In the genomic region with DNA sequence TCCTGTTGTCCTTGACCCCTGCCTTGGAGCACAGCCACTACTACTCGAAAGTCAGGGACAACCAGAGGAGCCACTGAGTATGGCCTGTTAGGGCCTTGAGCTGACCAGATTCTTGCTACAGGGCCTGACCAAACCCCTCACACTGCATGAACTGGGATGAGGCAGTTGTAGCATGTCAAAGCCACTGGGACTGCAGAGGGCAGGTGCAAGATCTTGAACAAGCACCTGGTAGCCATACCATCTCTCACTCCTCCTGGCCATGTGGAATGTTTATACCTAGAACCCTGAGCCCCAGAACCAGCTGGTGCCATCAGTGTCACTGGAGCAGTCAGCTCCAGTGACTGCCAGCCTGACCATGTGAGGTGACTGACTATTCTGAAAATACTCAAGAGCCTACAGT, we compare ENCODE assay signal across 23 mouse cellular contexts.
"Had no signal": no experiment of that assay in that cellular context is flagged by ENCODE, and none has a peak within 500 bp of the region (broad histone marks: within the 10 kb centered on the region; RNA-seq: fewer than 3 reads in every experiment).

No protein-coding gene starts in this region.

- H3K9ac ChIP-seq: heart, embryonic 13.5 days; heart, embryonic 15.5 days; hindbrain, embryonic 14.5 days; limb, embryonic 13.5 days; limb, embryonic 15.5 days; liver, embryonic 12.5 days had no signal

- H3K4me3 ChIP-seq: heart, adult 2 months; heart, embryonic 13.5 days; heart, embryonic 15.5 days; limb, embryonic 13.5 days; limb, embryonic 15.5 days; liver, embryonic 12.5 days had no signal

- H3K4me2 ChIP-seq: heart, embryonic 11.5 days; heart, embryonic 13.5 days; heart, embryonic 15.5 days; hindbrain, embryonic 14.5 days; limb, embryonic 13.5 days; limb, embryonic 15.5 days; liver, embryonic 12.5 days had no signal

- DNase-seq: gastrocnemius, postnatal 10 days; gastrocnemius, postnatal 36 days; heart, adult 11 months; heart, adult 2 months; heart, postnatal 14 days; heart, postnatal 36 days; kidney, adult 18-20 months; kidney, adult 8-10 months; kidney, postnatal 10 days; kidney, postnatal 36 days; layer of hippocampus, adult 9-11 months; layer of hippocampus, postnatal 36 days; left cerebral cortex, postnatal 4 days had no signal

- H3K27ac ChIP-seq: heart, adult 2 months; heart, embryonic 13.5 days; heart, embryonic 15.5 days; hindbrain, embryonic 14.5 days; limb, embryonic 13.5 days; limb, embryonic 15.5 days; liver, embryonic 12.5 days had no signal

- H3K27me3 ChIP-seq: heart, embryonic 13.5 days; heart, embryonic 15.5 days; limb, embryonic 13.5 days; limb, embryonic 15.5 days had no signal

- H3K9me3 ChIP-seq: heart, embryonic 13.5 days; heart, embryonic 15.5 days; limb, embryonic 13.5 days; limb, embryonic 15.5 days; liver, embryonic 12.5 days had no signal

- H3K4me1 ChIP-seq: heart, embryonic 13.5 days; heart, embryonic 15.5 days had no signal

- ATAC-seq: hindbrain, embryonic 16.5 days; inflammation-experienced regulatory T-cells, adult 6 months; intestine, postnatal 0 days; liver, embryonic 12.5 days had no signal
